Mouse (Mus musculus): Measurements from ENCODE around the gene Vmn1r211. TPM values are rescaled to one million over a fixed set of nuclear protein-coding genes. Genes with fewer than 3 reads are reported as not detected.
"Not testable (repeated sequence)": the region's sequence is repeated elsewhere in the genome, so short reads cannot be mapped to it uniquely, and the experiment has no call there.

The Vmn1r211 gene
- not detected in 3 replicates for total RNA-seq (2017)

GRCm38 (mm10) chr13:22857461-22857860 is at the start of gene Vmn1r211:
Gene Vmn1r211 (minus strand): TSS chr13:22857561.
- ATAC-seq (replicated peaks; ENCODE audit: insufficient number of reproducible peaks, low FRiP score, low TSS enrichment, poor library complexity, severe bottlenecking) = no peak

- ATAC-seq (replicated peaks; ENCODE audit: insufficient number of reproducible peaks, low FRiP score, low TSS enrichment, poor library complexity, severe bottlenecking) = no peak
Observed at GRCm38 (mm10) chr13:22884105-22884504, 26.7 kb upstream of the Vmn1r211 start, which contains the start of gene Vmn1r212. Gene Vmn1r212 (minus strand): TSS chr13:22884205.

GRCm38 (mm10) chr13:22879257-22879656 is 21.9 kb upstream of the Vmn1r211 start:
- ATAC-seq (replicated peaks; ENCODE audit: insufficient number of reproducible peaks, low FRiP score, low TSS enrichment, poor library complexity, severe bottlenecking) = no peak

GRCm38 (mm10) chr13:22854760-22855159 is 2.6 kb downstream of the Vmn1r211 start:
- ATAC-seq (replicated peaks; ENCODE audit: insufficient number of reproducible peaks, low FRiP score, low TSS enrichment, poor library complexity, severe bottlenecking) = no peak

GRCm38 (mm10) chr13:22846798-22847197 is 10.6 kb downstream of the Vmn1r211 start:
- no peak for ATAC-seq (replicated peaks; ENCODE audit: insufficient number of reproducible peaks, low FRiP score, low TSS enrichment, poor library complexity, severe bottlenecking)

- not testable (repeated sequence) for ATAC-seq (replicated peaks; ENCODE audit: insufficient number of reproducible peaks, low FRiP score, low TSS enrichment, poor library complexity, severe bottlenecking)
Observed at GRCm38 (mm10) chr13:22844304-22844703, 13.1 kb downstream of the Vmn1r211 start.

- no peak for ATAC-seq (replicated peaks; ENCODE audit: insufficient number of reproducible peaks, low FRiP score, low TSS enrichment, poor library complexity, severe bottlenecking)
Observed at GRCm38 (mm10) chr13:22831248-22831647, 26.1 kb downstream of the Vmn1r211 start, which contains the start of gene Vmn1r210. Gene Vmn1r210 (minus strand): TSS chr13:22831348.

GRCm38 (mm10) chr13:22829395-22829794 is 28.0 kb downstream of the Vmn1r211 start:
- ATAC-seq (replicated peaks; ENCODE audit: insufficient number of reproducible peaks, low FRiP score, low TSS enrichment, poor library complexity, severe bottlenecking) = not testable (repeated sequence)

- ATAC-seq (replicated peaks; ENCODE audit: insufficient number of reproducible peaks, low FRiP score, low TSS enrichment, poor library complexity, severe bottlenecking) = not testable (repeated sequence)
Observed at GRCm38 (mm10) chr13:22821601-22822000, 35.8 kb downstream of the Vmn1r211 start.

- not testable (repeated sequence) for ATAC-seq (replicated peaks; ENCODE audit: insufficient number of reproducible peaks, low FRiP score, low TSS enrichment, poor library complexity, severe bottlenecking)
Observed at GRCm38 (mm10) chr13:22809582-22809981, 47.8 kb downstream of the Vmn1r211 start, which contains the start of gene Vmn1r209. Gene Vmn1r209 (minus strand): TSS chr13:22809682.

Other genes starting within 250 kb of the Vmn1r211 start
- 0.21 TPM in 1 of 3 replicates, not detected in the others for gene Vmn1r206, start 233.3 kb downstream of the Vmn1r211 start, total RNA-seq (2017)
- not detected in 3 replicates for gene Vmn1r207-ps, start 127.9 kb downstream of the Vmn1r211 start, total RNA-seq (2017)
- gene Vmn1r208, start 80.2 kb downstream of the Vmn1r211 start, total RNA-seq (2017) = 1.1 TPM in 1 of 3 replicates, not detected in the others
- not detected in 3 replicates for gene Vmn1r209, start 47.9 kb downstream of the Vmn1r211 start, total RNA-seq (2017)
- gene Vmn1r210, start 26.2 kb downstream of the Vmn1r211 start, total RNA-seq (2017) = not detected in 3 replicates
- gene Vmn1r212, start 26.6 kb upstream of the Vmn1r211 start, total RNA-seq (2017) = not detected in 3 replicates
- gene Vmn1r213, start 150.1 kb upstream of the Vmn1r211 start, total RNA-seq (2017) = not detected in 3 replicates
- gene Vmn1r214, start 172.9 kb upstream of the Vmn1r211 start, total RNA-seq (2017) = not detected in 3 replicates
- not detected in 3 replicates for gene Vmn1r215, start 210.5 kb upstream of the Vmn1r211 start, total RNA-seq (2017)

All from monocyte, adult 5-6 weeks (primary cell).